16 mouse cellular contexts compared by ENCODE assay signal in the genomic region with DNA sequence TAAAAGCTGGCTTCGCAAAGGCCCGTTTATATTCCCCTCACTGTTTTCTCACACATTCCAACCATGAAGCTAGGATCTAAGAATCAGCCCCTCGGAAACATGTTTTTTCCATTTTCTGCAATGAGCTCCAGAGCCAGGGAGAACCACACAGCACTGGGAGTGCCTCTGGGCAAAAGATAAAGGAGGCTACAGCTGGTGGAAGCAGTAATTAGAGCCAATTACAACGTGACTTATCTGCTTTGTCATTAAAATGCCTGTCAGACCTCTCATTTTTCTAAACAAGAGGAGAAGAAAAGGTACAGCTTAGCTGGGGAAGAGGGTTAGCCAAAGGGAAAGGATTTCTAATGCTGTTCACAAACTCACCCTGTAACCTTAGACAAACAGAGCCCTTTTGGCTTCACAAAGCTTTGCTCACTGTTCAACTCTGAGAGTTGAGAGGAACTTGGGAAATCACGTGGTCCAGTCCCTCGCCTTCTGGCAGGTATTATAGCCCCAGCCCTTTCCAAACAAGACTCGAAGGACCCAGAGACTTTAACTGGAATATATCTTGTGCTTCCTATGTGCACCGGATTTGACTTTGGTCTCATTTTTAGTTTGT. TPM values are rescaled to one million over a fixed set of nuclear protein-coding genes. Genes with fewer than 3 reads are reported as not detected.
DNase-seq lines count a peak whose midpoint lies in the region; ATAC-seq lines count a peak whose summit lies in the region.
"Had no signal": no experiment of that assay in that cellular context is flagged by ENCODE, and none has a peak within 500 bp of the region (broad histone marks: within the 10 kb centered on the region; RNA-seq: fewer than 3 reads in every experiment).

No protein-coding gene starts in this region.

- H3K4me1 ChIP-seq in hindbrain, embryonic 16.5 days (ENCODE audit: control insufficient read depth, insufficient read depth, low read depth, low read length): no peaks in the 10 kb centered on the region
- H3K4me1 ChIP-seq in hindbrain, embryonic 11.5 days (replicated peaks; ENCODE audit: control insufficient read depth, insufficient read depth, low read length): no peaks in the 10 kb centered on the region
- H3K4me1 ChIP-seq in neural tube, embryonic 14.5 days (ENCODE audit: control insufficient read depth, insufficient read depth, low read length): no peaks in the 10 kb centered on the region
- no peaks in the 10 kb centered on the region for H3K4me1 ChIP-seq in neural tube, embryonic 15.5 days
- H3K4me1 ChIP-seq in forebrain, embryonic 16.5 days (replicated peaks; ENCODE audit: control insufficient read depth, insufficient read depth, low read length): no peaks in the 10 kb centered on the region

- no peak overlapping the region for H3K27ac ChIP-seq in hindbrain, embryonic 16.5 days (ENCODE audit: low read depth, low read length)
- no peak overlapping the region for H3K27ac ChIP-seq in hindbrain, embryonic 11.5 days (ENCODE audit: low read depth, low read length)
- no peak overlapping the region for H3K27ac ChIP-seq in neural tube, embryonic 14.5 days (ENCODE audit: low read depth, low read length)
- no peak overlapping the region for H3K27ac ChIP-seq in neural tube, embryonic 15.5 days (replicated peaks)
- no peak overlapping the region for H3K27ac ChIP-seq in forebrain, embryonic 16.5 days (ENCODE audit: low read length)
- H3K27ac ChIP-seq: layer of hippocampus, adult 2 months had no signal

- H3K27me3 ChIP-seq in hindbrain, embryonic 16.5 days (replicated peaks; ENCODE audit: control insufficient read depth, insufficient read depth, low read length): no peaks in the 10 kb centered on the region
- no peaks in the 10 kb centered on the region; the same call in 1 of the 2 replicates for H3K27me3 ChIP-seq in hindbrain, embryonic 11.5 days (ENCODE audit: control insufficient read depth, insufficient read depth, low read length)
- H3K27me3 ChIP-seq in neural tube, embryonic 14.5 days (ENCODE audit: control insufficient read depth, insufficient read depth, low read length): no peaks in the 10 kb centered on the region
- 0 out of 2 replicates have a peak, but pooled peaks cover 2% of the 10 kb centered on the region for H3K27me3 ChIP-seq in neural tube, embryonic 15.5 days (replicated peaks)
- no peaks in the 10 kb centered on the region for H3K27me3 ChIP-seq in forebrain, embryonic 16.5 days (replicated peaks; ENCODE audit: control insufficient read depth, insufficient read depth, low read length)

- no peak overlapping the region for H3K9ac ChIP-seq in hindbrain, embryonic 16.5 days (ENCODE audit: low read depth, low read length)
- H3K9ac ChIP-seq in hindbrain, embryonic 11.5 days (ENCODE audit: low read depth, low read length): no peak overlapping the region
- H3K9ac ChIP-seq in neural tube, embryonic 14.5 days (replicated peaks; ENCODE audit: low read depth, low read length): no peak overlapping the region
- H3K9ac ChIP-seq in neural tube, embryonic 15.5 days (replicated peaks): no peak overlapping the region
- no peak overlapping the region for H3K9ac ChIP-seq in forebrain, embryonic 16.5 days (replicated peaks; ENCODE audit: low read depth, low read length)

- no peaks in the 10 kb centered on the region for H3K36me3 ChIP-seq in hindbrain, embryonic 16.5 days (ENCODE audit: control insufficient read depth, insufficient read depth, low read length)
- no peaks in the 10 kb centered on the region for H3K36me3 ChIP-seq in hindbrain, embryonic 11.5 days (ENCODE audit: control insufficient read depth, insufficient read depth, low read length)
- H3K36me3 ChIP-seq in neural tube, embryonic 14.5 days (ENCODE audit: control insufficient read depth, insufficient read depth, low read length): no peaks in the 10 kb centered on the region
- H3K36me3 ChIP-seq in neural tube, embryonic 15.5 days: no peaks in the 10 kb centered on the region
- H3K36me3 ChIP-seq in forebrain, embryonic 16.5 days (ENCODE audit: control insufficient read depth, insufficient read depth): no peaks in the 10 kb centered on the region

- 58% methylated on average over 8 of the region's 8 CpGs for WGBS in hindbrain, embryonic 16.5 days
- WGBS in hindbrain, embryonic 11.5 days: 61% methylated on average over 8 of the region's 8 CpGs
- 51% methylated on average over 8 of the region's 8 CpGs for WGBS in neural tube, embryonic 14.5 days
- WGBS in neural tube, embryonic 15.5 days: 57% methylated on average over 8 of the region's 8 CpGs
- WGBS in forebrain, embryonic 16.5 days: 39% methylated on average over 8 of the region's 8 CpGs

- no peak overlapping the region for H3K4me2 ChIP-seq in hindbrain, embryonic 16.5 days (ENCODE audit: low read length)
- H3K4me2 ChIP-seq in hindbrain, embryonic 11.5 days (replicated peaks; ENCODE audit: low read depth, low read length): no peak overlapping the region
- H3K4me2 ChIP-seq in neural tube, embryonic 14.5 days (ENCODE audit: low read depth, low read length): no peak overlapping the region
- no peak overlapping the region for H3K4me2 ChIP-seq in neural tube, embryonic 15.5 days
- H3K4me2 ChIP-seq in forebrain, embryonic 16.5 days (ENCODE audit: low read length): no peak overlapping the region

- no peak for DNase-seq in hindbrain, embryonic 11.5 days (ENCODE audit: low spot score)
- no peak for DNase-seq in right cerebral cortex, postnatal 25 days
- DNase-seq: adrenal gland, adult 8-10 months; cerebellum, postnatal 14 days; right cerebral cortex, postnatal 4 days; thymus, postnatal 4 days had no signal

- H3K4me3 ChIP-seq in hindbrain, embryonic 16.5 days (ENCODE audit: low read length): no peak overlapping the region
- no peak overlapping the region for H3K4me3 ChIP-seq in hindbrain, embryonic 11.5 days (ENCODE audit: low read depth, low read length)
- no peak overlapping the region for H3K4me3 ChIP-seq in neural tube, embryonic 14.5 days (ENCODE audit: low read depth, low read length)
- H3K4me3 ChIP-seq in neural tube, embryonic 15.5 days (replicated peaks): no peak overlapping the region
- H3K4me3 ChIP-seq in forebrain, embryonic 16.5 days (replicated peaks; ENCODE audit: low read length): no peak overlapping the region
- H3K4me3 ChIP-seq: erythroblast, embryonic 14.5 days; layer of hippocampus, adult 2 months had no signal

- 0 out of 2 replicates have a peak, but pooled peaks have one; percentile 31 for ATAC-seq in hindbrain, embryonic 16.5 days
- ATAC-seq in hindbrain, embryonic 11.5 days (ENCODE audit: low FRiP score): no peak
- peak; percentile 55; the same call in 1 of the 2 replicates for ATAC-seq in neural tube, embryonic 14.5 days (ENCODE audit: low read depth)
- ATAC-seq in neural tube, embryonic 15.5 days (ENCODE audit: low FRiP score): no peak
- ATAC-seq in forebrain, embryonic 16.5 days: peak; percentile 67
- no peak for ATAC-seq in erythroblast, adult 5-6 weeks (replicated peaks; ENCODE audit: low FRiP score, poor library complexity, severe bottlenecking)
- ATAC-seq: CD4-positive, CD25-positive, alpha-beta regulatory T cell, adult 4 months had no signal

- H3K9me3 ChIP-seq in hindbrain, embryonic 16.5 days (ENCODE audit: control insufficient read depth, low read length): no peaks in the 10 kb centered on the region
- no peaks in the 10 kb centered on the region for H3K9me3 ChIP-seq in hindbrain, embryonic 11.5 days (ENCODE audit: control insufficient read depth, low read length)
- H3K9me3 ChIP-seq in neural tube, embryonic 14.5 days (ENCODE audit: control insufficient read depth, low read length): no peaks in the 10 kb centered on the region
- H3K9me3 ChIP-seq in neural tube, embryonic 15.5 days (replicated peaks): no peaks in the 10 kb centered on the region
- no peaks in the 10 kb centered on the region for H3K9me3 ChIP-seq in forebrain, embryonic 16.5 days (ENCODE audit: control insufficient read depth, low read length)

RNA-seq across cellular contexts. Expression of a gene that starts 30.8 kb away (rescaled TPM):
- polyA plus RNA-seq in hindbrain, embryonic 16.5 days (2015; fragmentation: Nextera tagmentation; extraction: Ambion mirVana): 0.09 and 0.13 TPM in 2 replicates
- polyA plus RNA-seq in hindbrain, embryonic 11.5 days (2014; fragmentation: Nextera tagmentation; extraction: Ambion mirVana): 0.11 TPM in 1 of 2 replicates, not detected in the other
- not detected in 2 replicates for polyA plus RNA-seq in neural tube, embryonic 14.5 days (2014; fragmentation: Nextera tagmentation; extraction: Ambion mirVana)
- 0.14 and 0.29 TPM in 2 replicates for polyA plus RNA-seq in neural tube, embryonic 15.5 days (2015; fragmentation: Nextera tagmentation; extraction: Ambion mirVana)
- 0.24 TPM in 1 of 2 replicates, not detected in the other for polyA plus RNA-seq in forebrain, embryonic 16.5 days (2015; fragmentation: Nextera tagmentation; extraction: Ambion mirVana)
- total RNA-seq in erythroblast, adult 5-6 weeks (2015; ENCODE audit: low replicate concordance): not detected in 2 replicates
- total RNA-seq in erythroblast, adult 5-6 weeks (2017; ENCODE audit: low replicate concordance): not detected in 2 replicates
- polyA plus RNA-seq: erythroblast, embryonic 14.5 days; kidney, embryonic 14.5 days; liver, embryonic 16.5 days had no signal

Comparison
In these comparisons a context has a peak if more than half of its experiments do, and no peak if none do; other contexts are left out.
1. ATAC-seq: peak in hindbrain, embryonic 16.5 days (single experiment), neural tube, embryonic 14.5 days (single experiment) and forebrain, embryonic 16.5 days (single experiment); none in hindbrain, embryonic 11.5 days (single experiment), neural tube, embryonic 15.5 days (single experiment) and erythroblast, adult 5-6 weeks (single experiment).